Mouse (Mus musculus) liver, adult 2 months (tissue): ENCODE data around the gene Gm21887.
"Not testable (repeated sequence)": the region's sequence is repeated elsewhere in the genome, so short reads cannot be mapped to it uniquely, and the experiment has no call there.

Experiments used
- CTCF ChIP-seq: fragments of 200-500 bp; IDR thresholded peaks from 2 replicates; pipeline ENCODE4 v1.5.1; 2011; ENCODE audit warnings: low read depth, low read length, control low read depth
- POLR2A ChIP-seq: fragments of 200-500 bp; IDR thresholded peaks from 2 replicates; pipeline ENCODE4 v1.6.1; 2011; ENCODE audit warnings: low read length, control low read depth; ENCODE audit not compliant: insufficient read depth; ENCODE audit errors: extremely low read depth

DNA sequence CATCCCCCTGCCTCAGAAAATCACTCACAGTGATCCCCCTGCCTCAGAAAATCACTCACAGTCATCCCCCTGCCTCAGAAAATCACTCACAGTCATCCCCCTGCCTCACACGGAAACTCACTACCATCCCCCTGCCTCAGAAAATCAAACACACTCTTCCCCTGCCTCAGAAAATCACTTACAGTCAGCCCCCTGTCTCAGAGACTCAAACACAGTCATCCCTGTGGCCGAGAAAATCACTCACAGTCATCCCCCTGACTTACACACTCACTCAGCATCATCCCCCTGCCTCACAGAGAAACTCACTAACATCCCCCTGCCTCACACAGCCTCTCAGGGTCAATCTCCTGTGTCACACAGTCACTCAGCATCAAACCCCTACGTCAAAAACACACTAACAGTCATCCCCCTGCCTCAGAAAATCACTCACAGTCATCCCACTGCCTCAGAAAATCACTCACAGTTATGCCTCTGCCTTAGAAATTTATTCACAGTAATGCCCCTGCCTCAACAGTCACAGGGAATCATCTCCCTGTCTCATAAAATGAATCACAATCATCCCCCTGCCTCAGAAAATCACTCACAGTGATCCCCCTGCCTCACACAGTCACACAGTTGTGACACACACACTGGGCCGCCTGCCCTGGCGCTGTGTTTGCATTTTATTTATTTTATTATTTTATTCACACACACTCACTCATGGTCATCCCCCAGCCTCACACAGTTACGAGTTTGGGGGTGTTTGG lies 8.6 kb upstream of the Gm21887 start:
- TF ChIP-seq CTCF, POLR2A: not testable (repeated sequence)
